Mouse (Mus musculus): Measurements from ENCODE around the gene St6galnac1.
"Not testable (repeated sequence)": the region's sequence is repeated elsewhere in the genome, so short reads cannot be mapped to it uniquely, and the experiment has no call there.

The St6galnac1 gene

GRCm38 (mm10) chr11:116775407-116775806, at the start of gene St6galnac1:
Gene St6galnac1 (minus strand): TSS chr11:116775507.
- no peak for DNase-seq

- not testable (repeated sequence) for DNase-seq
Measured at GRCm38 (mm10) chr11:116823885-116824284, 48.6 kb upstream of the St6galnac1 start.

DNA sequence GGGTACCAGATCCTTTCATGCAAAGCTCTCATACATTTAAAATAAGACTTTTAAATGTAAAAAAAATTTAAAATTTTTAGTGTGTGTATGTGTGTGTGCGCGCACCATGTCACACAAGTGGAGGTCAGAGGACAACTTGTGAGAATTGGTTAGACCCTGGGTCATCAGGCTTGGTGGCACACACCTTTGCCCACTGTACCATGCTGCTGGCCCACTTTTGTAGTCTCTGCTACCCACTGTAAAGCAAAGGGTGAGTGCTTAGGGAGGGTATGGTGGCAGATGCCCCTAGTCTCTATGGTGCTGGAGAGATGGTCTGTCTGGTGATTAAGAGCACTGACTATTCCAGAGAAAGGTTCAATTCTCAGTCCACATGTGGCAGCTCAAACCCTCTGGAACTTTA, 47.9 kb upstream of the St6galnac1 start:
- no peak for DNase-seq

DNA sequence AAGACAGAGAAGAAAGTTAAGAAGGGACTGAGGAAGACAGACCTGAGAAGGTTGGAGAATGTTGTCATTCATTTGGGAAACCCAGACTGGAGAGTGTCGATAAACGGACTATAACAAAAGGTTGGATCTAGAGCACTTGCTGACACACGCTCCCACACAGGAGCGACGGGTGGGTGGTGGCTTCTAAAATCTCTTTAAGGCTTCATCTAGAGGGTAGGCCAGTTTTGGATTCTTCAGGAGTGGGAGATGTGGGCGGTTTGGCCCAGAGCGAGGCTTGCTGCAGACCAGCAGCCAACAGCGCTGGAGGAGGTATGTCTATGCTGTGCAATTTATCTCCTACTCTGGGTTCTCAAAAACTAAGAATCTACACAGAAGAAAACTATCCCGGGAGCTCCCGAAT, 47.3 kb upstream of the St6galnac1 start:
- DNase-seq = no peak

DNA sequence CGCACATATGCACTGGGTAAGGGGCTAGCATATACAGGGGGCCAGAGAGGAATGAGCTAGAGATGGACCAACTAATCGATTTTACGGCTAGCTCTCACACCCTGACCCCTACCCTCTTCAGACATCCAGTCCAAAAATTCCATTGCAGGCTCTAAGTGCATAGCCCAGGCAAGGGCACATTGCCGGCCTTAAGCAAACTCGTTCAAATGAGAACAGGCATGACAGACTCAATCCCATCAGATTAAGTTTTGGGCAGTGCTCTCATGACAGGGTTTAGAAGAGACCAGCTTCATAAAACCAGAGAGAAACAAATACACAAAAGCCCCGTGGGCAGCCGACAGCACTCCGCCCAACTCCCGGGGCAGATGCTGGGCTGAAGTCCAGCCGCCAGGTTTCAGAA, 46.9 kb upstream of the St6galnac1 start:
- no peak for DNase-seq

DNA sequence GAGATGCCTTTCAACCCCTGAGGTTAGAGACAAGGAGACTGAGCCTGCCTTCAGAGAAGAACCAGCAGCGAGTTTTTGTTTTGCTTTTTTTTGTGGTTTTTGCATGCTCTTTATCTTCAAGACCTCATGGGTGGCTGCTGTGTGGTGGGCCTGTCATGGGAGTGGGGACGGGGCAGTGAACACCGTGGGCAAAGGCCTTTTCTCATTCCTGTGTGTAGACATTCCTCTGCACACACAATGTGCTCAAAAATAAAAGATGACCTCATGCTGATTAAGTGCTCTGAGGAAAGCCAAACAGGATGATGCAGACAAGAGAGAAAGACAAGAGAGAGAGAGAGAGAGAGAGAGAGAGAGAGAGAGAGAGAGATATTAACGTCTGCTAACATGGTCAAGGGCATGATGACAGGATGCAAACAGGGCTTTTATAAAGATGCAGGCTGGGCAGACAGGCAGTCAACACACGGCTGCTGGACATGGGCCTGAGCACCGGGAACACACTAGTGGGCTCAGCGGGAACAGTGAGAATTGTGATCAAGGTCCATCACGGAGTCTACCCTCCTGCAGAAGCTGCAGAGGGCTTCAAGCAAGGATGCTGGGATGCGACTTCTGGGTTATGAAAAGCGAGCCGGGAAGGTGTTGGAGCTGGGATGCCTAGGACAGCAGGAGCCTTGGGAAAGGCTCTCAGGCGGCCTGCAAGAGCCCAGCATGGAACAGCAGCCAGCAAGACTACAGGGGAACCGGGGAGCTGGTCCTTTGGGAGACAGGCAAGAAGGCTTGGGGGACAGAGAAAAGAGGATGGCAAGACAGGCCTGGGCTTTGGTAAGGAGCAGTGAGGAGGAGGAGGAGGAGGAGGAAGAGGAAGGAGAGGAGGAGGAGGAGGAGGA, 46.0 kb upstream of the St6galnac1 start:
- DNase-seq = no peak

DNA sequence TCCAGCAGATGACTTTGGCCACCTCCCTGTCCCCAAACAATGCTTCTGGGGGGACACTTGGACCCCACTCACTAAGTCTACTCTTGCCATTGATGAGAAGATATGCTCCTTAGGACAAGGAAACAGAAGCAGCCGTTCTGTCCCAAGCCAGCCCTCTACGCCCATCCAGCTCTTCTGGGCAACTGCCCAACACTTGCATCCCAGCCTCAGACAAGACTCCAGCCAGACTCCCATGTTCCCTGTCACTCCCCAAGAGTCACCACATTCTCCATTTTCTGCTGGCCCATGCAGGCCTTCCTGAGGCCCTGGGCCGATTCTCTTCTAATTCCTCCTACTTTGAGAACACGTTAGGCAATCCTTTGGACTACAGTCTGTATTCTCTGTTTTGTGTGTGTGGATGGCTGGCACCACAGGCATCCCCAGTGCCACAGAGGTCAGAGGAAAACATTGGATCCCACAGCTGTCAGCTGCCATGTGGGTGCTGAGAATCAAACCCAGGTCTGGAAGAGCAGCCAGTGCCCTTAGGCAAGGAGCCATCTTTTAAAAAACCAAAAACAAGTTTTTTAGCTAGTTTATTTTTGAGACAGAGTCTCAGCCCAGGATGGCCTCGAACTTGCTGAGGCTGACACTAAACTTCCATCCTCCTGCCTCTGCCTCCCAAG, 44.8 kb upstream of the St6galnac1 start:
- DNase-seq = no peak

DNA sequence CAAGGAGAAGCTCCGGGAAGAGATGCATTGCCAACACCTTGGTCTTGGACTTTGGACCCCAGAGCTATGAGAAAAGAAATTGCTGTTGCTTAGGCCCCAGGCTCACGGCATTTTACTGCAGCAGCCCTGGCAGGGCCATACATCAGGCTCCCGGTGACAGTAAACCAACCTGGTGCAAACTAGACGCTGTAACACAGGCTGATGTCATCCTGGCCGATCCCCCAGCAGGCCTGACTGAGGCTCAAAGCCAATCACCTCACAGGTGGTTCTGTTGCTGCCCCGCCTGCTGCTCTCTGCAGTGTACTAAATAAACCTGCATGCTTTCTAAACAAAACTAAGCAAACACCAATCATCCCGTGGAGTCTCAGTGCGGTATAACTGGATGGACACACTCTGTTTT, 43.4 kb upstream of the St6galnac1 start:
- DNase-seq = no peak

DNA sequence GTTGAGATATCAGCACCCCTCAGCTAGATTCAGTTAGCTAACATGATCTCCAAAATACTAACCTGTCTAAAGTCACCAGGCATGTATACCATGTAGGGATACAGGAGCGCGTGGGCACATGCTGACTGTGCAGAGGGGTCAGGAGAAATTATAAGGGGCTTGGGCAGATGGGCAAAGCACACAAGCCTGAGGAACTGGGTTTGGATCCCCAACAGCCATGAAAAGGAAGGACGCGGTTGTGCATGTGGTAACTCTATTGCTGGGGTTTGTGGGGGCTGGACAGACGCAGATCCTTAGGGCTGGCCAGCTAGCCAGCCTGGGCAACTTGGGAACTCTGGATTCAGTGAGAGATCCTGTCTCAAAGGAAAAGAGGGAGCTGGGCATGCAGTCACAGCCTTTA, 42.3 kb upstream of the St6galnac1 start:
- no peak for DNase-seq

- DNase-seq = no peak
Measured at GRCm38 (mm10) chr11:116816769-116817168, 41.5 kb upstream of the St6galnac1 start.

GRCm38 (mm10) chr11:116814884-116815415, 39.6 kb upstream of the St6galnac1 start:
- no peak for DNase-seq

GRCm38 (mm10) chr11:116814076-116814883, 39.0 kb upstream of the St6galnac1 start:
- DNase-seq = no peak

GRCm38 (mm10) chr11:116813610-116814009, 38.3 kb upstream of the St6galnac1 start:
- DNase-seq = no peak

DNA sequence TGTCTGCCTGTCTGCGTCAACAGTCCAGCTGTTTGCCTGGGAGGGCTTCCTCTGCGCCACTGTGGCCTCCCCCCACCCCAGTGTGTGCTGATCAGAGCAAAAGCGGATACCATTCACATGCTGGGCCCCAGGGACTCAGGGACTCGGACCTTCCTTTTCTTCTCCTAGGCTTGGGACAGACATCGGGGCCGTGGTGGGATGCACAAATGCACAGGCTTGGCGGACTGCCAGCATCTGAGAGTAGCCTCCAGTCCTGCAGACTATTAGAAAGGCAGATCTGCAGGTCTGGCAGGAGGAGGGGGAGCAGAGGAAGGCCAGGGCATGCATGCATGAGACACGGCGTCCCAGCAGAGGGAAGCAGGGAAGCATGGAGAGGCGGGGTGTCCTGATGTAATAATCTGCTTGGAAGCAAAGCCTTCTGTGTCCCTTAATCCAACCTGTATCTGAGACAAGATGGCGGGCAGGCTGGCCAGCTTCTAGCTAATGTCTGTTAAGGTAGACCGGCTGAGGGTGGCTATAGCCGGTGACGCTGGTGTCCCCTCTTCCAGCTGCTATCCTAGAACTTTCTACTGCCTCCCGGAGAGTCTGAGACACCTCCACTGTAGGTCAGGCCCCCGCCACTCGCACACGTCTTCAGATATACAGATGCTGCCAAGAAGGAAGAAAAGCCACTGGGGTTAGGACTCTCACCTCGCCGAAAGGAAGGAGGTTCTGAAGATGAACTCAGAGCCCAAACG, 37.7 kb upstream of the St6galnac1 start:
- DNase-seq = no peak

GRCm38 (mm10) chr11:116810983-116811901, 35.9 kb upstream of the St6galnac1 start:
- peak; percentile 66 for DNase-seq

GRCm38 (mm10) chr11:116810528-116810927, 35.2 kb upstream of the St6galnac1 start:
- DNase-seq = no peak

DNA sequence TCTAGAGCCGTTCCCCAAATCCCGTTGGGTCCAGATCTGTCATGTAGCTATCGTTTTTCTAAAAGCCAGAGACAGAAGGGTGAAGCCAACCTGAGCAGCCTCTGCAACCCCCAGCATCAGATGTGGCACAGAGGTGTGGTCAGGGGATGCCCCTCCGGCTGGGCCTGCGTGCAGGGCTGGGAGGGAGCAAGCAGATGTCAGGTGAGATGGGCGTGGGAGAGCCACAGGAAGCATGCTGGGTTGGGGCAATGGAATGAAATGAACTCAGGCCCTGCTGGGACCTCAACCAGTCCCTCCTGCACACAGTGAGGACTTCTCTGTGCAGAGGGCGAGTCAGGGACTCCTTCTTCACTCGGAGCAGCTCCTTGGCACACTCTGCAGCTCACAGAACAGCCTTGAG, 34.2 kb upstream of the St6galnac1 start:
- DNase-seq = peak; percentile 13

GRCm38 (mm10) chr11:116808811-116809395, 33.6 kb upstream of the St6galnac1 start:
- no peak for DNase-seq

GRCm38 (mm10) chr11:116807938-116808606, 32.8 kb upstream of the St6galnac1 start:
- peak; percentile 87 for DNase-seq

- DNase-seq = no peak
Measured at GRCm38 (mm10) chr11:116807526-116807925, 32.2 kb upstream of the St6galnac1 start.
